Mouse (Mus musculus): ENCODE measurements around the gene Gsap.
A peak's percentile ranks its signal among the peaks of the same experiment; 100 is the strongest.
"Not testable (repeated sequence)": the region's sequence is repeated elsewhere in the genome, so short reads cannot be mapped to it uniquely, and the experiment has no call there.

Gsap gene

DNA sequence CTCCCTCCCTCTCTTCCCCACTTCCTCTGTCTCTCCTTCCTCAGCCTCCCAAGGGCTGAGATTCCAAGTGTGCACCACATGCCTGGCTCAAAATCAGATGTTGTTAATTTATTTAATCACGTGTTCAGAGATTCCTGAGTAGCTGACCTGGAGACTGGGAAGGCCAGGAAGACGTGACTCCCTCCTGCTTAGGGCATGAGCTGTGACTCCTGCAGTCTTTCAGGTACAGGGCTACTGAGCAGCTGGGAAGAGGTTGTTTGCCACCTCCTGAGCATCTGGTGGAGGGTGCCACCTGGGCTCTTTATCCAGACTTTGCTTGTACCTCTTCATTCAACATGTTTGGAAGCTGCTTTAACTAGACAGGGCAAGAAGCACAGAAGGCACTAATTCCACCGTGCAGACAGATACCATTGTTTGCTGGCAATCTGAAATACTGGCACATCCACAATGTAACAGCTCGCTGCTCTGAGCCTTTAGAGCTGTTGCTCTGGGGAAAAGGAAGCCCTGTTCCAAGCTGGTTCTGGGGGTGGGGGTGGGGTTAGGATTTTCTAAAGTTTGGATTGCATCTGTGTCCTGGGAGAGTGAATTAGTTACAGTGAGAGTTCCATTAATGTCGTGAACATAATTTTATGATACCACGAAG lies 75.3 kb downstream of the Gsap start:
- no peak for DNase-seq (ENCODE audit: low spot score in 2 of 2)

DNA sequence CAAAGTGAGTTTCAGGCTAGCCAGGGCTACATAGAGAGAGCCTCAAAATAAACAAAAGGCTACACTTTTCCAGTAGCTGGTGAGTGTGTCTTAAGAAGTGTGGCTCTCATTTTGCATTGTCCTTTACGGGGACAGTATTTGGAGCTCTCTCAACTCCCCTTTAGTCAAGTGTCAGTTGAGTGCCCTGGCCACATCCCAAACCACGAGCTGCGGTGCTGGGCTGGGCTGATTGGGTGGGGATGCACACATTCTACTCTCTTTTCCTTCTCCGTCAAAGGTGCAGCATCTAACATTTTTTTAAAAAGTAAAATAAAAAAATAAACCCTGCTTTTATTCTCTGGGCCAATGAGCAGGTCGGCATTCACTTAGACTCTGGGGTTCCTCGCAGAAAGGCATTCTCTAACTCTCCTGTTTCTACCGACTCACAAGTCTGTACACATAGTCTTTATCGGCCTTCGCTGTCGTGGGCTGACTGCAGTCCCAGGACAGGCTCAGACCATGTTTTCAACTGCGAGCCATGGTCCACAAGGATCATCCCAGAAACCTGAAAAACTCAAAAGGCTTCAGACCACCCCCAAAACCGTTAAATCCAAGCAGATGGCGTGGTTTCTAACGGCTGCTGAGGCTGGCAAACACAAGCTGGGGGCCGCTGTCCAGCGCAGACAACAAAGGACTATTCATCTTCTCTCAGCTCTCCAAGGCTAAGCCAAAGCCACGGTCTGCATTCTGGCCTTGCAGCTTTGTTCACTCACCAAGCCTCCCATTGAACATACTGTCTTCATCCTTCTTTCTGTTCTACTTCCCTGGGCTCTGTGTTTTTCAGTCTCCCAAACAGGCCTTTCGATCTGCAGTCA lies 77.4 kb downstream of the Gsap start:
- DNase-seq (ENCODE audit: low spot score in 2 of 2) = no peak

DNA sequence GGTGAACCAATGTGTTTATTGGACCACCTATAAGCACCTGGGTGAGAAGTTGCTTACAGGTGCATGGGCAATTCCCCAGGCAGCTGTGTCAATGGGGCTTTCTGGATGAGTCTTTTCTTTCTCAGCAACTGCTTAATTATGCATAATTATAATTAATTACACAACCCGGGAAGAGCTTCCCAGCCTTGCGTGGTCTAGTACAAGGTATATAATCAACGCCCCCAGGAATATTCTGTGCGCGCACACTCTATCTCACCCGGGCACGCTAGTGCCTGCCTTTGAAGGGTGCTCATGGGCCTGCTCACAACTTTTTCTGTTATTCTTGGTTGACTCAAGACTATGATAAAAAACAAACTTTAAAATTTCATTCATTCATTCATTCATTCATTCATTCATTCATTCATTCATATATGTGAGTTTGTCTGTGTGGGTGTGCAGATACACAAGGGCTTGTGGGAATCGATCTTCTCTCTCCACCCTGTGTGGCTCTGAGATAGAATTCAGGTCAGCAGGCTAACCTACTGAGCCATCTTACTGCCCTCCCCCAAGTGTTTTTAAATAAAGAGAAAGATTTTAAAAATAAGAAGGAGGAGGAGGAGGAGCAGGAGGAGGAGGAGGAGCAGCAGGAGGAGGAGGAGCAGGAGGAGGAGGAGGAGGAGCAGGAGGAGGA lies 78.4 kb downstream of the Gsap start:
- no peak for DNase-seq (ENCODE audit: low spot score in 2 of 2)

DNA sequence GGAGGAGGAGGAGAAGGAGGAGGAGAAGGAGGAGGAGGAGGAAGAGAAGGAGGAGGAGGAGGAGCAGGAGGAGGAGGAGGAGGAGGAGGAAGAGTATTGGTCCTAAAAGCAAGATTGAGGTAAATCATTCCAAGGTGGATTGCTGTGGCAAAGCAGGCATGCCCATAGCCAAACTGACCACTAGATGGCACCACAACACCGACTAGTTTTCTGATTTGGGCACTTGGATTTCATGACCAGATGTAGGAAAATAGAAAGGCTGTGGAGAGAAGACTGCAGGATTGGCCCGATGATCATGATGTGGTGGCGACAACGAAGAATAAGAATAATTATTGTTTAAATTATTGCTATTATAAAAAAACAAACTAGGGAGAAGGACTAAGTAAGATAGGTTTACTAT lies 79.0 kb downstream of the Gsap start:
- DNase-seq (ENCODE audit: low spot score in 2 of 2) = peak; percentile 67 to 87

- no peak for DNase-seq (ENCODE audit: low spot score in 2 of 2)
These were observed 81.0 kb downstream of the Gsap start for GRCm38 (mm10) chr5:21267090-21267489.

- no peak for DNase-seq (ENCODE audit: low spot score in 2 of 2)
These were observed 83.4 kb downstream of the Gsap start for GRCm38 (mm10) chr5:21269446-21269845.

DNA sequence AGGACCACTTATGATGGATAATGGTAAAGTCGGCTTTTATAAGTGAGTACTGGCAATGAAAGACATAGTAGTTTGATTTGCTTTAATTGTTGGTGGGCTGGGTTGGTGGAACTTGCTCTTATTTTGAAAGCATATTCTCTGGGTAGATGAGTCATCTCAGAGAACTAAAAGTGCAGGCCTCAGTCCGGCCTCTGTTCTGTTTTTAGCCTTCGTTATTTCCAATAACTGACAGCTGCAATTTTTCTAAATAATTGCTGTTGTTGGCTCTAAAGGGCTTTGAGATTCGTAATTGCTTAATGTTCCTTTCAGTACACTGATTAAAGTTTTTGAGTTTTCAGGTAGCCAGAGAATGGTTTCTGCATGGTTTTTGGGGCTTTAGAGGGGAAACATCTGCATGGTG lies 84.7 kb downstream of the Gsap start:
- DNase-seq (ENCODE audit: low spot score in 2 of 2) = no peak

- no peak for DNase-seq (ENCODE audit: low spot score in 2 of 2)
These were observed 85.6 kb downstream of the Gsap start for GRCm38 (mm10) chr5:21271386-21272354.

GRCm38 (mm10) chr5:21277685-21278084 lies 91.6 kb downstream of the Gsap start:
- not testable (repeated sequence) for DNase-seq (ENCODE audit: low spot score in 2 of 2)

GRCm38 (mm10) chr5:21283356-21284062 lies 97.5 kb downstream of the Gsap start:
- no peak for DNase-seq (ENCODE audit: low spot score in 2 of 2)

DNA sequence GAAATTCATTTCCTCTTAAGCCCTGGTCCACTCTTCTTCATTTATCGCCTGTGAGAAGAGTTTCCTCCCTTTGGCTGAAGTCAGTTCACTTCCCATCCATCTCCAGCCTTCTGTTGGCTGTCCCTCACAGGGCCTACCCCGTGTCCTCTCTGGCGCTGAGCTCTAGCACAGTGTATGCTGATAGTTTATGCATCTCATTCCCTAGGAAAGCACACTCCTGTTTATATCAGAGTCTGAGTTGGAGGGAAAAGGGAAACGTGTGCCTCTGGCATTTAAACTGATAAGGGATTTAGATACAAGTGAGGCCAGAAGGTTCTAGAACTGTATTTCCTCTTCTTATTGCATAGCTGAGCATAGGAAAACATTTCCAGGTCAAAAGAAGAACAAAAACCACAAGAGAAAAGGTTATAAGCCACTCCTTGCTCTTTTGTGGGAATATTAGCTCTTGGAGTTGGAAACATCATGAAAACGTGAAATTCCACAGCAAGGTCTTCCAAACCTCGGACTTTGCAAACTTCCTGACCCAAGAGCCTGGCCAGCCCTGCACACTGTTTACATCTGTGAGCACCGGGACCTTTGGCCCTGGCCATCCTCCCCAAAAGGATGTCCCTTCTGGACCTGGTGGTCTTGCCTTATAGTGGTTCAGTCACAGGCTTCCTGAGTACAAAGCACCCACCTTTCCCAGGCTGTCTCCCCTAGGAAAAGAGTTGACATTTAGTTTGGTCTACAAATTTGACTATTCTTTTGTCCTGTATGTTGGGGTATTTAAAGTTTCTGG lies 102.8 kb downstream of the Gsap start:
- DNase-seq (ENCODE audit: low spot score in 2 of 2) = no peak

DNA sequence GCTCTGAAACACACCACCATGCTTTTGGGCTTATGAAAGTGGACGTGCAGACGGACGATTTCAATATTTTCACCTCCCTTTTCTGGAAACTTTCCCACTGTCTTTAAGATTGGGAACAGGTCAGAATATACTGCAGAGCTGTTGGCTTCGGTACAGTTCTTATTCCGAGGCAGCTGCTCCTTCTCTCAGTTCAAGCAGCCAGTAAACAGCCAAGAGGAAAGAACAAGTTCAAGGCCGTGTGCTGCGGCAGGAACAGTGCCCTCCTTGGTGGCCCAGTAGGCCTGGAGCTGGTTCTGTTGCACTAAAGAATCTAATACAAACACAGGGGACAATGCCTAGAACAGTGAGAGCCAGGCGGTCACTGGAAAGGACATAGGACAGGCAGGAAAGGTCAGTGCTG lies 104.5 kb downstream of the Gsap start:
- peak in 1 of 2 experiments; percentile 32 for DNase-seq (ENCODE audit: low spot score in 2 of 2)

DNA sequence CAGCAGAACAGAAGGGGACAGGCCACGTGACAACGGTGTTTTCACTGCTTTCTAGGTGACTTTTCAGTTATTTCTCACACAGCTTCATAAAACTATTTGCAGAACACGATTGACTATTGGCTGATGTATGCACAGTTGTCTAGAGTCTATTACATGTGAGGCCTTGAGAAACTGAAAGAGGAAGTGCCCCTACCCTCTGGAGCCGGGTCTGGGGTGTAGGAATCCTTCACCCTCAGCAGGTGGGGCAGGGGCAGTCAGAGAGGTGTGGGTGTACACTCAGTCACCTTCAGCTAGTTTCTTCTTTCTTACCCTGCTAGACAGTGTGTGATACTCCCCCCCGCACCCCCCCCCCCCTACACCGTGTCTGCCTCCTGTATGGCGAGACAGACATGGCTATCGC lies 109.6 kb downstream of the Gsap start:
- DNase-seq (ENCODE audit: low spot score in 2 of 2) = no peak

DNA sequence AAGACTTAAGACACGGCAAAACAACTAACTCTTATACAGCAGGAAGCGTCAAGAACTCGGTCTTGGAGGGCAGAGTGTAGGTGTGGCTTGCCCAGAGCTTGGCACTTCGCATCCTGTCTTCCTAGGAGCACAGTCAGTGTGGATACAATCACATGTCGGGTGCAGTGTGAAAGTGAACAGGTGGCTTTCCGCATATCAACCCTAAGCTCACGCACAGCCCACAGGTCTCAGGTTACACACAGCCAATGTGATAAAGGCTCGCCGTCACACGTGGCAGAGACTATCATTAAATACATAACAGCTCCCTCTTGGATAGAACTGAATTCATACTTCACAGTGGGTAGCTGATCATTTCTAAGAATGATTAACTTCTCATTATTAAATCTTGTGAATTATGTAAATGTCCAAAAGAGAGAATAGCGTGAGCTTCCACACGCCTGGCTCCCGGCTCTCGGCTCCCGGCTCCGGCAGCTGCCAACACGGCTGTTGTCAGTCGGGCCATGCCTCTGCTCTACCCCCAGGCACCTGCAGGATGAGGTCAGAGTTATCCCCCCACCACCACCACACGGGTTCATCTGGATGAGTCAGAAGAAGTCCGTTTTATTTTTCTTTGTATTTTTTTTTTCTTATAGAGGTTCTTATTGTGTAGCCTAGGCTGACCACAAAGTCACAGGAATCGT lies 113.2 kb downstream of the Gsap start:
- DNase-seq (ENCODE audit: low spot score in 2 of 2) = no peak

DNA sequence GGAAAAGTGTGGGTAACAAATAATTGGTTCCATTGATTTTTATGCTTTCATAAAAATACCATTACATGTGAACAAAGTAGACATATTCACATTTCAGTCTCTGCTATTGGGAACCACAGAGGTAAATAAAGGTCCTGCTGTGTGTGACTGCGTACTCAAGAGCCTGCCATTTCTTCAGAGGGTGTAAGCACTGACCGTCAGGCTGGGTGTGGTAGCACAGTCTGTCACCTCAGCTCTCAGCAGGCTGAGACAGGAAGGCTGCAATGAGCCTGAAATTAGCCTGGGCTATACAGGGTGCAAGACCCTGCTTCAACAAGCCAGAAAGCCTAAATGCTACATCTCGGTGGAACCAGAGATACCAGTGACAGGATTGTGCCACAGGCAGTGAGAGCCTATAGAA lies 114.0 kb downstream of the Gsap start:
- no peak for DNase-seq (ENCODE audit: low spot score in 2 of 2)

DNA sequence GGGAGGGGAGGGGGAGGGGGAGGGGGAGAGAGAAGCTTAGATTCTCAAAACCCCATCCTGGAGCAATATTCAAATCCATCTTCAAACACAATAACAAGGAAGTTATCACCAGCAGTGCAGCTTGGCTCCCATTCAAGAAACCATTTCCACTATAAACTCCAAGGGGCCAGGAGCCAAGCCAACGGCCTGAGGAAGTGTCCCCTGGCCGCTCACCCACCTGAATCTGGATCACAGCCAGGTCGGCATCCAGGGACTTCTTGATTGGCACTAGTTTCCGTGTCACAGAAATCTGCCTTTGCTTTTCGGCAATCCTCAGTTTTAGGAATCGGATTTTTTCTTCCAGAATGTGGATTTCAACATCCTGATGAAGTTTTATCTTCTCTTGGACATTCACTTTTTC lies 115.0 kb downstream of the Gsap start:
- DNase-seq (ENCODE audit: low spot score in 2 of 2) = no peak

- no peak for DNase-seq (ENCODE audit: low spot score in 2 of 2)
These were observed 121.1 kb downstream of the Gsap start for GRCm38 (mm10) chr5:21307165-21307564.

- DNase-seq (ENCODE audit: low spot score in 2 of 2) = no peak
These were observed 128.6 kb downstream of the Gsap start for GRCm38 (mm10) chr5:21314696-21315095.

- DNase-seq (ENCODE audit: low spot score in 2 of 2) = no peak
These were observed 134.1 kb downstream of the Gsap start for GRCm38 (mm10) chr5:21320138-21320537.

DNA sequence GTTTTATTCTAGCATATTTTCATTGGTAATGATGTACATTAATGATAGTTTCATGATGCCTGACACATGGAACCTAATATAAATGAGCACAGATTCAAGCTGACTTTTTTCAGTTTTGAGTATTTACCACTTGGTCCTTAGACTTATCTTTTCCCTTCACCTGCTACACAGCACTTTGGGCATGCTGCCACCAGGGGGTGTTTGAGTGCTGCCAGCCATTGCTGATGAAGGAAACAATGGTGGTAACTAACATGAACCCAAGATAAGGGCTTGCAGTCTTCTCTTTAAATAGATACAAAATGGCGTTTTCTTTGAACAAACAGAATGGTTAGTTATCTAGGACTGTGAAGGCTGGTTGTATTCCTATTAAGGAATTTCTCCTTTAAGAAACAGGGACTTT lies 140.4 kb downstream of the Gsap start:
- DNase-seq (ENCODE audit: low spot score in 2 of 2) = no peak
